Mouse (Mus musculus) forebrain, embryonic 10.5 days (tissue): ENCODE measurements around the gene Synj2. TPM values are rescaled to one million over a fixed set of nuclear protein-coding genes. Genes with fewer than 3 reads are reported as not detected.
A peak's percentile ranks its signal among the peaks of the same experiment; 100 is the strongest.

Experiments used
- DNase-seq: peaks from one replicate; pipeline ENCODE4 v3.0.0-alpha.2; 2017; ENCODE audit warnings: low spot score; ENCODE audit errors: extremely low spot score
- H3K27ac ChIP-seq: fragments of 300-500 bp; sonication (generic); 2 replicates; pipeline ENCODE4 v1.5.1; 2016; ENCODE audit warnings: mild to moderate bottlenecking
- H3K27me3 ChIP-seq: fragments of 300-500 bp; sonication (generic); 2 replicates; pipeline ENCODE4 v1.6.1; 2016; ENCODE audit warnings: mild to moderate bottlenecking; ENCODE audit not compliant: poor library complexity, severe bottlenecking
- H3K36me3 ChIP-seq: fragments of 300-500 bp; sonication (generic); replicated peaks from 2 replicates; pipeline ENCODE4 v1.6.1; 2016; ENCODE audit warnings: mild to moderate bottlenecking, moderate library complexity
- H3K4me1 ChIP-seq: fragments of 300-500 bp; sonication (generic); 2 replicates; pipeline ENCODE4 v1.6.1; 2016
- H3K4me3 ChIP-seq: fragments of 300-500 bp; sonication (generic); 2 replicates; pipeline ENCODE4 v1.5.1; 2016; ENCODE audit warnings: mild to moderate bottlenecking, moderate library complexity
- H3K9me3 ChIP-seq: fragments of 300-500 bp; sonication (generic); 2 replicates; pipeline ENCODE4 v1.6.1; 2016; ENCODE audit warnings: mild to moderate bottlenecking, moderate library complexity
- WGBS: fragments of 180-500 bp; shearing (Covaris S2); methylation state at CpG from one replicate; pipeline ENCODE4 v1.1.7; 2016; 5-methylcytosine and 5-hydroxymethylcytosine counted together
- polyA plus RNA-seq: library from polyadenylated mRNA; unstranded; fragments of >200 nt; fragmentation: Nextera tagmentation; extraction: Ambion mirVana; gene quantifications from 2 replicates; pipeline ENCODE4 v1.2.1, GENCODE M21; 2016

Synj2 gene
- polyA plus RNA-seq, 1 experiment from 2014 or later: 0.90 TPM

- no peak for DNase-seq
- Histone ChIP-seq H3K36me3 (no peaks in the 10 kb centered on the region), H3K27me3 (no peaks in the 10 kb centered on the region), H3K4me3 (no peak overlapping the region), H3K9me3 (no peaks in the 10 kb centered on the region), H3K27ac (no peak overlapping the region), H3K4me1 (0 out of 2 replicates have a peak, but pooled peaks cover 4% of the 10 kb centered on the region)
- 83% methylated on average over 16 of the region's 16 CpGs for WGBS
Observed at GRCm38 (mm10) chr17:5997380-5998234, 56.5 kb downstream of the Synj2 start.

GRCm38 (mm10) chr17:5998235-5998500, 57.1 kb downstream of the Synj2 start:
- no peaks in the 10 kb centered on the region for H3K9me3 ChIP-seq
- no peak overlapping the region for H3K4me3 ChIP-seq
- no peak for DNase-seq
- H3K4me1 ChIP-seq: 0 out of 2 replicates have a peak, but pooled peaks cover 4% of the 10 kb centered on the region
- H3K27me3 ChIP-seq: no peaks in the 10 kb centered on the region
- no peak overlapping the region for H3K27ac ChIP-seq
- H3K36me3 ChIP-seq: no peaks in the 10 kb centered on the region

- no peaks in the 10 kb centered on the region for H3K36me3 ChIP-seq
- no peak overlapping the region for H3K27ac ChIP-seq
- DNase-seq: no peak
- H3K9me3 ChIP-seq: no peaks in the 10 kb centered on the region
- 0 out of 2 replicates have a peak, but pooled peaks cover 4% of the 10 kb centered on the region for H3K4me1 ChIP-seq
- H3K4me3 ChIP-seq: no peak overlapping the region
- H3K27me3 ChIP-seq: no peaks in the 10 kb centered on the region
- 84% methylated on average over 5 of the region's 5 CpGs for WGBS
Observed at GRCm38 (mm10) chr17:5999039-5999543, 58.0 kb downstream of the Synj2 start.

DNA sequence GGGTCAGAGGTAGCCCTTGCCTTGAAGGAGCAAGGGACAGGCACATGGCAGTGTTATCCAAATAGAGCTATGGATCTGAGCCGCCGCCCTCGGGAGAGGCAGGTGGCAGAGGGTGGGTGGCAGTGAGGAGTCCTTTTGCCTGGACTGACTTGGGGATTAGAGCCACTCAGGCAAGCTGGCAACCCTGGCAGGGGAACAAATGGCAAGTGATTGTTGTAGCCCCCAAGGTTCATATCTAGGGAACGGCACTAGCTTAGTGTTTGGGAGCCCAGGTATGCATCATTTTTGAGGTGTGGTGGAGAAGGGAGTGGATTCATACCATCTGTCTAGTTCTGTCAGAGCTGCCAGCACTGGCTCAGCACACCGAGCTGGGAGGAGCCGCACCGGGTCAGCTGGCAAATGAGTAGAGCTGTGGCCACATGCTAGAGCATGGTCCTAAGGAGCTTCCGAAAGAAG, 59.8 kb downstream of the Synj2 start:
- Histone ChIP-seq H3K27me3 (no peaks in the 10 kb centered on the region), H3K4me3 (no peak overlapping the region), H3K9me3 (no peaks in the 10 kb centered on the region), H3K27ac (no peak overlapping the region), H3K36me3 (no peaks in the 10 kb centered on the region), H3K4me1 (peaks cover 14% of the 10 kb centered on the region)
- no peak for DNase-seq
- 88% methylated on average over 8 of the region's 8 CpGs for WGBS

- Histone ChIP-seq H3K9me3 (no peaks in the 10 kb centered on the region), H3K27ac (no peak overlapping the region), H3K4me1 (peaks cover 18% of the 10 kb centered on the region), H3K36me3 (no peaks in the 10 kb centered on the region), H3K27me3 (no peaks in the 10 kb centered on the region), H3K4me3 (no peak overlapping the region)
- DNase-seq: no peak
- 88% methylated on average over 6 of the region's 6 CpGs for WGBS
Observed at GRCm38 (mm10) chr17:6001389-6001788, 60.3 kb downstream of the Synj2 start.

- 90% methylated on average over 7 of the region's 7 CpGs for WGBS
- H3K4me3 ChIP-seq: no peak overlapping the region
- H3K27ac ChIP-seq: no peak overlapping the region
- no peaks in the 10 kb centered on the region for H3K36me3 ChIP-seq
- H3K9me3 ChIP-seq: no peaks in the 10 kb centered on the region
- DNase-seq: no peak
- H3K27me3 ChIP-seq: no peaks in the 10 kb centered on the region
- peaks cover 17% of the 10 kb centered on the region for H3K4me1 ChIP-seq
Observed at GRCm38 (mm10) chr17:6001836-6002235, 60.8 kb downstream of the Synj2 start.

DNA sequence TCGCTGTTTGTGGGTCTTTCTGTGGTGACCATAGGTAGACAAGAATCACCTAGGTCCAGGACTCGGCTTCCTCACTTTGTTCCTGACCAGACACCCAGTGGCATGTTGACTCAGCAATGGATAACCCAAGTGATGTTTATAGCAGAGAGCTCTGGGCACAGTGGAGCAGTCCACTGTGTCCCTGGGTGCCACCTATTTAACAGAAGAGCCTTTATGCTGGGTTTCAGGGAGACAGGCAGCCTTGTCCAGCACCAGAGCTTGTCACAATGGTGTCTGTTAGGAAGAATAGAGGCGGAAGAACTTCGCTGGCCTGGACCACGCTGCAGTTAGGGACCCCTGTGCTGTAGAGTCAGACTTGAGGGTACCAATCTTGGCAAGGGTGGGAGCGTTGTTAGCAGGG, 61.5 kb downstream of the Synj2 start:
- H3K4me3 ChIP-seq: no peak overlapping the region
- H3K9me3 ChIP-seq: no peaks in the 10 kb centered on the region
- no peaks in the 10 kb centered on the region for H3K36me3 ChIP-seq
- peaks cover 20% of the 10 kb centered on the region for H3K4me1 ChIP-seq
- no peak overlapping the region for H3K27ac ChIP-seq
- no peaks in the 10 kb centered on the region for H3K27me3 ChIP-seq
- no peak for DNase-seq
- 93% methylated on average over 6 of the region's 6 CpGs for WGBS

DNA sequence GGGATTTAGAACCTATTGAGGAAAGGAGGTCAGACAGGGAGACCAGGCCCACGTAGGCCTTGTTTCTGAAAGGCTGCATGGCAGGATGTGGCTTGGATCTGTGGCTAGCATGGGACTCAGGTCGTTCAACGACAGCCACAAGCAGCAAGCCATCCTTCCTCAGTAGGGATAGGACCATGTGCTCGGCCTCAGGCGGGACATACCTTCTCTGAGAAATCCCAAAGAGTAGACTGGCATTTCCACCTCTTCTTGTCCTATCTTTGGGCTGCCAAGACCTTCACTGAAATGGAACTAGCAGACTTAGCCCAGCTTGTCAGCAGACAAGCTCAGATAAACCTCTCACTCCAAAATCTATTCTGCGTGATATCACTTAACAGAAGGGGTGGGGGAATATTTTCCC, 62.6 kb downstream of the Synj2 start:
- H3K27ac ChIP-seq: no peak overlapping the region
- H3K9me3 ChIP-seq: no peaks in the 10 kb centered on the region
- no peaks in the 10 kb centered on the region for H3K36me3 ChIP-seq
- 94% methylated on average over 6 of the region's 6 CpGs for WGBS
- H3K4me3 ChIP-seq: no peak overlapping the region
- no peak for DNase-seq
- peaks cover 22% of the 10 kb centered on the region for H3K4me1 ChIP-seq
- H3K27me3 ChIP-seq: no peaks in the 10 kb centered on the region

GRCm38 (mm10) chr17:6005246-6005637, 64.2 kb downstream of the Synj2 start:
- H3K36me3 ChIP-seq: no peaks in the 10 kb centered on the region
- peak; percentile 23 for DNase-seq
- H3K27ac ChIP-seq: 0 out of 2 replicates have a peak overlapping the region, but pooled peaks have one; percentile 31
- WGBS: 7% methylated on average over 14 of the region's 14 CpGs
- H3K4me1 ChIP-seq: peaks cover 22% of the 10 kb centered on the region
- H3K27me3 ChIP-seq: no peaks in the 10 kb centered on the region
- H3K9me3 ChIP-seq: no peaks in the 10 kb centered on the region
- H3K4me3 ChIP-seq: peak overlapping the region; percentile 22

DNA sequence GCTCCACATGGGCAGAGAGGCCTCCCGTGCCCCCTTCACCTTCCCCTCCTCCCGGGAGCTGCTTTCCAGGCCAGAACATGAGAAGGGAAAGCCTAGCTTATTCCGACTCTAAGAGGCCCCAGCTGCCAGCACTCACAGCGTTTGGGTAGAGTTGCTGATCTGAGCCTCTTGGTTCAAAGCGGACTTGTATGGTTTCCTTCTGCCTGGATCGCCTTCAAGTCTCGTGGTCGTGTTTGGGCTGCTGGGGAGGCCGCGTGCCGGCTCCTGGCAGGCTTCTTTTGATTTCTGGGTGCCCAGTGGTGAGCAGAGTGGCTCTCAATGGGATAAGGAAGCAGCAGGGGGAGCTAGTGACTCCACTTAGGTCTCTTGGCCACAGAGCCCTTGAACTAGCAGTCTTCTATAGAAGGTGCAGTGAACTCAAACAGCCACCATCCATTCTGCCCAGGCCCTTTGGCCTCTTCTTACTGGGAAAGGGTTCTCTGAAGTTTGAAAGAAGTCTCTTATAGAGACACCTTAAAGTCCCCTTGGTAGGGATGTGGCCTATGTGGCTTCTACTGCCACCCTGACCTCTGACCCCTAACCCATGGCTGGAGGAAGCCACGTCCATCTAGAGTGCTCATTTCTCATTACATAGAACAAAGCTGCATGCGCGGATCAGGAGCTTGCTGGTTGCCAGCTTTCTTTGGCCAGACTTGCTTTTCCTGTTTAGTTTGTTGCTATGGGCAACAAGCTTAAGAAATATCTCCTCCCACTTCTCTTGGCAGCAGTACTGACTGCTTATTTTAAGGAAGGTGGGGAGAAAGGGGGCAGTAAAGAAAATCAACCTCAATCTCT, 64.8 kb downstream of the Synj2 start:
- Histone ChIP-seq H3K27me3 (no peaks in the 10 kb centered on the region), H3K27ac (0 out of 2 replicates have a peak overlapping the region, but pooled peaks have one; percentile 31), H3K4me3 (peak overlapping the region; percentile 22), H3K9me3 (no peaks in the 10 kb centered on the region), H3K4me1 (peaks cover 22% of the 10 kb centered on the region), H3K36me3 (no peaks in the 10 kb centered on the region)
- DNase-seq: no peak
- 32% methylated on average over 14 of the region's 14 CpGs for whole genome bisulfite sequencing

DNA sequence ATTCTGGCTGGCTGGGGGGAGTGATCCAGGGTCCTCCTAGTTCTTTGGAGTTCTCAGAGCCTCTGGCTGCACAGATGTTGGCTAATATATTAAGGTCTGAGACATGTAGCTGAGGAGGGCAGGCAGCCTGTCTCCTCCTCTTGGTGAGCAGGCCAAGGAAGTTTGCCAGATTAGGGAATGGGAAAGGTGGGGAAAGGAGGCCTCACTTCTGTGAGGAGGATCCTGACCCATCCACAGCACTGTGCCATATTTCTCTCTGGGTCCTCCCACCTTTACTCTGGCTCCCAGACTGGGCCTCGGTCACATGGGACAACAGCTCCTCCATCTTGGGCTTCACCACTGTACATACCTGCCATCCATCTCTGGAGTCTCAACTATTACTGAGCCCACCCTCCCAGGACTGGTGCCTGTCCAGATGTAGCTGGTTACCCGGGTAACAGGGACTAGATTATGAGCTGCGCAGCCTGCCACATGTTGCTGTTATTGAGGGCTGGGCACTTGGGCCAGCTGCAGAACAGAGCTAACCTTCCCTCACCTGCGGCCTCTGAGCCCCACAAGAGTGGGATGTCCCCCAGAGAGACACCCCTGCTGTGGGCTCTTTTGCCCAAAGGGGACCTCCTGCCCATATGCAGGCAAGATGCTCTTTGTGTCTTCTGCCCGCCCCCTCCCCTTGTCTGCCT, 66.2 kb downstream of the Synj2 start:
- no peak for DNase-seq
- no peaks in the 10 kb centered on the region for H3K36me3 ChIP-seq
- H3K4me3 ChIP-seq: no peak overlapping the region
- 85% methylated on average over 5 of the region's 5 CpGs for WGBS
- H3K4me1 ChIP-seq: peaks cover 22% of the 10 kb centered on the region
- no peaks in the 10 kb centered on the region for H3K27me3 ChIP-seq
- no peak overlapping the region for H3K27ac ChIP-seq
- no peaks in the 10 kb centered on the region for H3K9me3 ChIP-seq

GRCm38 (mm10) chr17:6007902-6008301, 66.8 kb downstream of the Synj2 start:
- WGBS: 93% methylated on average over 9 of the region's 9 CpGs
- Histone ChIP-seq H3K9me3 (no peaks in the 10 kb centered on the region), H3K4me3 (no peak overlapping the region), H3K4me1 (peaks cover 22% of the 10 kb centered on the region), H3K27me3 (no peaks in the 10 kb centered on the region), H3K36me3 (no peaks in the 10 kb centered on the region), H3K27ac (no peak overlapping the region)
- DNase-seq: no peak
